13 mouse cellular contexts compared by ENCODE assay signal in the genomic region with DNA sequence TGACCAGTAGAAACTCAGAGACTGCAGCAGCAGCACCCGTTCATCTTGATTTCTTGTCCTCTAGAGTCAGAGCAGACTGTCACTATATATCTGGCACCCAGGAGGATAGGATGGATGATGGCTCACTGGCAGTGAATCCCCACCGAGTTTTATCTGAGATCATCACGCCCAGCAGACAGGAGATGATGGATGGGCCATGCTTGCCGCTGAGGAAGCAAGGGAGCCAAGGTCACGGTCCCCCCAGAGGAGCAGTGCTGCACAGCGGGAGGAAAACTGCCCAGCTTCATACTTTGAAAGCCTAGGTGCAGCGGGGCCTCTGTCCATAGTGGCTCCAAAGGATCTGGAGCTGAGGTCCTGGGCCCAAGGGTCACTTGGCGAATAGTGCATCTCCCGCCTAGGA.
DNase-seq lines count a peak whose midpoint lies in the region; ATAC-seq and TF ChIP-seq lines count a peak whose summit lies in the region.
"Had no signal": no experiment of that assay in that cellular context is flagged by ENCODE, and none has a peak within 500 bp of the region (broad histone marks: within the 10 kb centered on the region; RNA-seq: fewer than 3 reads in every experiment).

No protein-coding gene starts in this region.

- no peaks in the 10 kb centered on the region; the same call in 1 of the 2 replicates for H3K36me3 ChIP-seq in kidney, embryonic 15.5 days
- no peaks in the 10 kb centered on the region for H3K36me3 ChIP-seq in hindbrain, embryonic 15.5 days
- H3K36me3 ChIP-seq in neural tube, embryonic 15.5 days = no peaks in the 10 kb centered on the region
- no peaks in the 10 kb centered on the region for H3K36me3 ChIP-seq in forebrain, embryonic 12.5 days (replicated peaks)
- H3K36me3 ChIP-seq: forebrain, embryonic 15.5 days; liver, embryonic 12.5 days had no signal

- no peak for ATAC-seq in kidney, embryonic 15.5 days (replicated peaks; ENCODE audit: low FRiP score)
- peak; percentile 43 for ATAC-seq in hindbrain, embryonic 15.5 days (ENCODE audit: low FRiP score, low read depth)
- ATAC-seq in neural tube, embryonic 15.5 days (ENCODE audit: low FRiP score) = peak; percentile 45; the same call in 1 of the 2 replicates
- ATAC-seq in forebrain, embryonic 12.5 days (ENCODE audit: low FRiP score) = no peak
- ATAC-seq: forebrain, embryonic 15.5 days; inflammation-experienced regulatory T-cells, adult 6 months; liver, embryonic 12.5 days; lung, postnatal 0 days had no signal

- H3K9ac ChIP-seq in kidney, embryonic 15.5 days = no peak overlapping the region
- no peak overlapping the region for H3K9ac ChIP-seq in hindbrain, embryonic 15.5 days
- no peak overlapping the region for H3K9ac ChIP-seq in neural tube, embryonic 15.5 days (replicated peaks)
- H3K9ac ChIP-seq in forebrain, embryonic 12.5 days = no peak overlapping the region
- H3K9ac ChIP-seq: forebrain, embryonic 15.5 days; liver, embryonic 12.5 days had no signal

- peak; percentile 26 for DNase-seq in kidney, postnatal 14 days
- DNase-seq in adrenal gland, postnatal 25 days = peak; percentile 66
- DNase-seq in left cerebral cortex, adult 8-10 months (ENCODE audit: low spot score in 2 of 2) = no peak
- DNase-seq in cerebellum, adult 2 months = no peak
- DNase-seq: thymus, adult 18-20 months had no signal

- no peak for TF ChIP-seq POLR2A in cerebellum, adult 2 months (IDR thresholded peaks at IDR 0.05; ENCODE audit: borderline replicate concordance, insufficient read depth, low read length)

- H3K27ac ChIP-seq in kidney, embryonic 15.5 days = no peak overlapping the region
- peak overlapping the region; percentile 36 for H3K27ac ChIP-seq in hindbrain, embryonic 15.5 days (replicated peaks)
- H3K27ac ChIP-seq in neural tube, embryonic 15.5 days (replicated peaks) = peak overlapping the region; percentile 54
- H3K27ac ChIP-seq in forebrain, embryonic 12.5 days = no peak overlapping the region
- no peak overlapping the region for H3K27ac ChIP-seq in cerebellum, adult 2 months (ENCODE audit: insufficient read depth, low read length)
- H3K27ac ChIP-seq: forebrain, embryonic 15.5 days; liver, embryonic 12.5 days had no signal

- 20% methylated on average over 9 of the region's 9 CpGs for WGBS in kidney, embryonic 15.5 days
- WGBS in hindbrain, embryonic 15.5 days = 49% methylated on average over 9 of the region's 9 CpGs
- WGBS in neural tube, embryonic 15.5 days = 42% methylated on average over 9 of the region's 9 CpGs
- 75% methylated on average over 9 of the region's 9 CpGs for WGBS in forebrain, embryonic 12.5 days
- WGBS in cerebellum, adult 2 months = 73% methylated on average over 9 of the region's 9 CpGs

- no peak for TF ChIP-seq CTCF in cerebellum, adult 2 months (IDR thresholded peaks at IDR 0.05; ENCODE audit: borderline replicate concordance, insufficient read depth, low read depth, low read length)

- H3K4me3 ChIP-seq in kidney, embryonic 15.5 days (replicated peaks) = no peak overlapping the region
- H3K4me3 ChIP-seq in hindbrain, embryonic 15.5 days = no peak overlapping the region
- no peak overlapping the region for H3K4me3 ChIP-seq in neural tube, embryonic 15.5 days (replicated peaks)
- H3K4me3 ChIP-seq in forebrain, embryonic 12.5 days (replicated peaks) = no peak overlapping the region
- H3K4me3 ChIP-seq in cerebellum, adult 2 months (replicated peaks; ENCODE audit: insufficient read depth, low read depth, low read length) = no peak overlapping the region
- H3K4me3 ChIP-seq: forebrain, embryonic 15.5 days; liver, embryonic 12.5 days had no signal

- no peaks in the 10 kb centered on the region for H3K27me3 ChIP-seq in kidney, embryonic 15.5 days
- H3K27me3 ChIP-seq in hindbrain, embryonic 15.5 days = no peaks in the 10 kb centered on the region
- no peaks in the 10 kb centered on the region for H3K27me3 ChIP-seq in neural tube, embryonic 15.5 days (replicated peaks)
- H3K27me3 ChIP-seq in forebrain, embryonic 12.5 days = no peaks in the 10 kb centered on the region
- no peaks in the 10 kb centered on the region for H3K27me3 ChIP-seq in cerebellum, adult 2 months (ENCODE audit: control insufficient read depth, insufficient read depth, low read length)
- H3K27me3 ChIP-seq: forebrain, embryonic 15.5 days had no signal

- H3K4me1 ChIP-seq in kidney, embryonic 15.5 days = peaks cover 31% of the 10 kb centered on the region
- H3K4me1 ChIP-seq in hindbrain, embryonic 15.5 days (replicated peaks) = peaks cover 36% of the 10 kb centered on the region
- peaks cover 23% of the 10 kb centered on the region for H3K4me1 ChIP-seq in neural tube, embryonic 15.5 days
- peaks cover 14% of the 10 kb centered on the region for H3K4me1 ChIP-seq in forebrain, embryonic 12.5 days
- peaks cover 27% of the 10 kb centered on the region for H3K4me1 ChIP-seq in cerebellum, adult 2 months (ENCODE audit: control insufficient read depth, insufficient read depth, low read length)

- H3K4me2 ChIP-seq in kidney, embryonic 15.5 days = no peak overlapping the region
- H3K4me2 ChIP-seq in hindbrain, embryonic 15.5 days = no peak overlapping the region
- H3K4me2 ChIP-seq in neural tube, embryonic 15.5 days = no peak overlapping the region
- H3K4me2 ChIP-seq in forebrain, embryonic 12.5 days = no peak overlapping the region
- H3K4me2 ChIP-seq: forebrain, embryonic 15.5 days; liver, embryonic 12.5 days had no signal

- no peaks in the 10 kb centered on the region for H3K9me3 ChIP-seq in kidney, embryonic 15.5 days (replicated peaks)
- no peaks in the 10 kb centered on the region for H3K9me3 ChIP-seq in hindbrain, embryonic 15.5 days
- H3K9me3 ChIP-seq in neural tube, embryonic 15.5 days (replicated peaks) = no peaks in the 10 kb centered on the region
- no peaks in the 10 kb centered on the region for H3K9me3 ChIP-seq in forebrain, embryonic 12.5 days
- H3K9me3 ChIP-seq: forebrain, embryonic 15.5 days; liver, embryonic 12.5 days had no signal

Comparison
In these comparisons a context has a peak if more than half of its experiments do, and no peak if none do; other contexts are left out.
1. DNase-seq: peak in kidney, postnatal 14 days (single experiment) and adrenal gland, postnatal 25 days (single experiment); none in left cerebral cortex, adult 8-10 months (0 of 2) and cerebellum, adult 2 months (0 of 2).
2. ATAC-seq: peak in hindbrain, embryonic 15.5 days (single experiment) and neural tube, embryonic 15.5 days (single experiment); none in kidney, embryonic 15.5 days (single experiment) and forebrain, embryonic 12.5 days (single experiment).
3. H3K27ac ChIP-seq: peak in hindbrain, embryonic 15.5 days (single experiment) and neural tube, embryonic 15.5 days (single experiment); none in kidney, embryonic 15.5 days (single experiment), forebrain, embryonic 12.5 days (single experiment) and cerebellum, adult 2 months (single experiment).